In the genomic region with DNA sequence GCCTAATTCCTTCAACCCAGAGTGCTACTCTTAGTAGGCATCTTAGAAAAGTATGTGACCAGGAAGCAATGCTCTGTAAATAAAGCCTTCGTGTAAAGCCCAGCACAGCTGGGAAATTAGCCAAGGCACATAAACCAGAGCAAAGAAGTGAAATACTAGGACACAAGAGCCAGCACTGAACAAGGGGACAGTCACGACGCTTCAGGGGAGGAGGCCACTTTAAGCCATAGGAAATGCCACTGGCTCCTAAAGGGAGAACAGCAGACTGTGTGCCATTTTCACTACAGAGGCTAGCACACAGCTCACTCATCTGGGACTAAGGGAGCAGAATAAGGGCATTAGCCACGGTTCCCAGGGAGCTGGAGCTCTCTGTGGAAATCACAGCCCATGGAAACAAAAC, we compare ENCODE assay signal across 10 mouse cellular contexts. TPM values are rescaled to one million over a fixed set of nuclear protein-coding genes. Genes with fewer than 3 reads are reported as not detected.
DNase-seq lines count a peak whose midpoint lies in the region; ATAC-seq lines count a peak whose summit lies in the region.
"Had no signal": no experiment of that assay in that cellular context is flagged by ENCODE, and none has a peak within 500 bp of the region (broad histone marks: within the 10 kb centered on the region; RNA-seq: fewer than 3 reads in every experiment).

No protein-coding gene starts in this region.

- DNase-seq in forebrain, embryonic 14.5 days (ENCODE audit: low spot score): peak; percentile 30
- no peak for DNase-seq in liver, embryonic 11.5 days (ENCODE audit: low spot score)
- no peak for DNase-seq in layer of hippocampus, adult 11-12 months (ENCODE audit: low spot score)
- DNase-seq: right cerebral cortex, postnatal 25 days had no signal

- H3K27me3 ChIP-seq in forebrain, embryonic 14.5 days (replicated peaks; ENCODE audit: control insufficient read depth, insufficient read depth, low read length): no peaks in the 10 kb centered on the region
- no peaks in the 10 kb centered on the region for H3K27me3 ChIP-seq in forebrain, embryonic 16.5 days (replicated peaks; ENCODE audit: control insufficient read depth, insufficient read depth, low read length)
- H3K27me3 ChIP-seq in liver, embryonic 16.5 days (ENCODE audit: control insufficient read depth, insufficient read depth, low read depth, low read length): no peaks in the 10 kb centered on the region
- no peaks in the 10 kb centered on the region for H3K27me3 ChIP-seq in liver, embryonic 11.5 days (replicated peaks; ENCODE audit: control insufficient read depth, insufficient read depth, low read length)
- no peaks in the 10 kb centered on the region for H3K27me3 ChIP-seq in limb, embryonic 15.5 days
- no peaks in the 10 kb centered on the region for H3K27me3 ChIP-seq in neural tube, embryonic 13.5 days

- H3K36me3 ChIP-seq in forebrain, embryonic 14.5 days (ENCODE audit: control insufficient read depth, insufficient read depth, low read length): no peaks in the 10 kb centered on the region
- H3K36me3 ChIP-seq in forebrain, embryonic 16.5 days (ENCODE audit: control insufficient read depth, insufficient read depth): no peaks in the 10 kb centered on the region
- H3K36me3 ChIP-seq in liver, embryonic 16.5 days (ENCODE audit: control insufficient read depth, insufficient read depth): no peaks in the 10 kb centered on the region
- H3K36me3 ChIP-seq in liver, embryonic 11.5 days (ENCODE audit: control insufficient read depth, insufficient read depth, low read length): no peaks in the 10 kb centered on the region
- H3K36me3 ChIP-seq in limb, embryonic 15.5 days: no peaks in the 10 kb centered on the region
- H3K36me3 ChIP-seq in neural tube, embryonic 13.5 days: 0 out of 2 replicates have a peak, but pooled peaks cover 2% of the 10 kb centered on the region

- no peak for ATAC-seq in forebrain, embryonic 14.5 days
- ATAC-seq in forebrain, embryonic 16.5 days: no peak
- peak; percentile 72 for ATAC-seq in liver, embryonic 16.5 days (ENCODE audit: low read depth)
- ATAC-seq in liver, embryonic 11.5 days (replicated peaks; ENCODE audit: low FRiP score): no peak
- ATAC-seq in limb, embryonic 15.5 days (ENCODE audit: insufficient number of reproducible peaks, low FRiP score, low TSS enrichment, low read depth): no peak
- ATAC-seq in neural tube, embryonic 13.5 days (ENCODE audit: low read depth): peak; percentile 57; the same call in 1 of the 2 replicates
- no peak for ATAC-seq in CD4-positive, CD25-positive, alpha-beta regulatory T cell, adult 4 months
- ATAC-seq: activated CD4-positive, CD25-positive, alpha-beta regulatory T cell, adult 4 months had no signal

- 0 out of 2 replicates have a peak overlapping the region, but pooled peaks have one; percentile 15 for H3K27ac ChIP-seq in forebrain, embryonic 14.5 days (ENCODE audit: low read depth, low read length)
- H3K27ac ChIP-seq in forebrain, embryonic 16.5 days (ENCODE audit: low read length): no peak overlapping the region
- H3K27ac ChIP-seq in liver, embryonic 16.5 days (ENCODE audit: low read length): no peak overlapping the region
- no peak overlapping the region for H3K27ac ChIP-seq in liver, embryonic 11.5 days (ENCODE audit: low read depth, low read length)
- peak overlapping the region; percentile 8; the same call in 1 of the 2 replicates for H3K27ac ChIP-seq in limb, embryonic 15.5 days
- peak overlapping the region; percentile 73 for H3K27ac ChIP-seq in neural tube, embryonic 13.5 days (replicated peaks)

- no peak overlapping the region for H3K9ac ChIP-seq in forebrain, embryonic 14.5 days (ENCODE audit: low read length)
- H3K9ac ChIP-seq in forebrain, embryonic 16.5 days (replicated peaks; ENCODE audit: low read depth, low read length): no peak overlapping the region
- no peak overlapping the region for H3K9ac ChIP-seq in liver, embryonic 16.5 days (ENCODE audit: low read depth, low read length)
- no peak overlapping the region for H3K9ac ChIP-seq in liver, embryonic 11.5 days (ENCODE audit: low read depth, low read length)
- no peak overlapping the region for H3K9ac ChIP-seq in limb, embryonic 15.5 days
- no peak overlapping the region for H3K9ac ChIP-seq in neural tube, embryonic 13.5 days

- H3K4me1 ChIP-seq in forebrain, embryonic 14.5 days (ENCODE audit: control insufficient read depth, insufficient read depth, low read length): peaks cover 18% of the 10 kb centered on the region
- H3K4me1 ChIP-seq in forebrain, embryonic 16.5 days (replicated peaks; ENCODE audit: control insufficient read depth, insufficient read depth, low read length): peaks cover 45% of the 10 kb centered on the region
- H3K4me1 ChIP-seq in liver, embryonic 16.5 days (ENCODE audit: control insufficient read depth, low read depth, low read length): no peaks in the 10 kb centered on the region
- H3K4me1 ChIP-seq in liver, embryonic 11.5 days (replicated peaks; ENCODE audit: control insufficient read depth, insufficient read depth, low read length): no peaks in the 10 kb centered on the region
- H3K4me1 ChIP-seq in limb, embryonic 15.5 days: 0 out of 2 replicates have a peak, but pooled peaks cover 5% of the 10 kb centered on the region
- peaks cover 57% of the 10 kb centered on the region for H3K4me1 ChIP-seq in neural tube, embryonic 13.5 days (replicated peaks)

- no peak overlapping the region for H3K4me2 ChIP-seq in forebrain, embryonic 14.5 days (ENCODE audit: low read length)
- H3K4me2 ChIP-seq in forebrain, embryonic 16.5 days (ENCODE audit: low read length): no peak overlapping the region
- no peak overlapping the region for H3K4me2 ChIP-seq in liver, embryonic 16.5 days (ENCODE audit: low read depth, low read length)
- H3K4me2 ChIP-seq in liver, embryonic 11.5 days: no peak overlapping the region
- no peak overlapping the region for H3K4me2 ChIP-seq in limb, embryonic 15.5 days
- H3K4me2 ChIP-seq in neural tube, embryonic 13.5 days: no peak overlapping the region

- 62% methylated on average over 4 of the region's 4 CpGs for WGBS in forebrain, embryonic 14.5 days
- 46% methylated on average over 4 of the region's 4 CpGs for WGBS in forebrain, embryonic 16.5 days
- WGBS in liver, embryonic 16.5 days (ENCODE audit: insufficient replicate concordance): 51% methylated on average over 4 of the region's 4 CpGs
- WGBS in liver, embryonic 11.5 days: 79% methylated on average over 4 of the region's 4 CpGs
- WGBS in limb, embryonic 15.5 days: 50% methylated on average over 4 of the region's 4 CpGs
- WGBS in neural tube, embryonic 13.5 days: 20% methylated on average over 4 of the region's 4 CpGs

- H3K4me3 ChIP-seq in forebrain, embryonic 14.5 days (ENCODE audit: low read depth, low read length): no peak overlapping the region
- H3K4me3 ChIP-seq in forebrain, embryonic 16.5 days (replicated peaks; ENCODE audit: low read length): no peak overlapping the region
- no peak overlapping the region for H3K4me3 ChIP-seq in liver, embryonic 16.5 days (ENCODE audit: low read depth, low read length)
- no peak overlapping the region for H3K4me3 ChIP-seq in liver, embryonic 11.5 days (ENCODE audit: low read depth, low read length)
- H3K4me3 ChIP-seq in limb, embryonic 15.5 days: no peak overlapping the region
- H3K4me3 ChIP-seq in neural tube, embryonic 13.5 days: no peak overlapping the region

- H3K9me3 ChIP-seq in forebrain, embryonic 14.5 days (replicated peaks; ENCODE audit: control insufficient read depth, low read length): no peaks in the 10 kb centered on the region
- no peaks in the 10 kb centered on the region for H3K9me3 ChIP-seq in forebrain, embryonic 16.5 days (ENCODE audit: control insufficient read depth, low read length)
- no peaks in the 10 kb centered on the region for H3K9me3 ChIP-seq in liver, embryonic 16.5 days (replicated peaks; ENCODE audit: control insufficient read depth, low read length)
- no peaks in the 10 kb centered on the region for H3K9me3 ChIP-seq in liver, embryonic 11.5 days (ENCODE audit: control insufficient read depth, low read length)
- no peaks in the 10 kb centered on the region for H3K9me3 ChIP-seq in limb, embryonic 15.5 days
- no peaks in the 10 kb centered on the region for H3K9me3 ChIP-seq in neural tube, embryonic 13.5 days

RNA-seq across cellular contexts. Expression of a gene that starts 24.1 kb away (rescaled TPM):
- polyA plus RNA-seq in forebrain, embryonic 14.5 days (2014; fragmentation: Nextera tagmentation; extraction: Ambion mirVana): 15.2 and 20.5 TPM in 2 replicates
- 34.6 and 39.9 TPM in 2 replicates for polyA plus RNA-seq in forebrain, embryonic 16.5 days (2015; fragmentation: Nextera tagmentation; extraction: Ambion mirVana)
- 1.4 and 1.7 TPM in 2 replicates for polyA plus RNA-seq in liver, embryonic 16.5 days (2015; fragmentation: Nextera tagmentation; extraction: Ambion mirVana)
- 7.0 and 7.6 TPM in 2 replicates for polyA plus RNA-seq in liver, embryonic 11.5 days (2014; fragmentation: Nextera tagmentation; extraction: Ambion mirVana)
- 13.1 and 16.8 TPM in 2 replicates for polyA plus RNA-seq in limb, embryonic 15.5 days (2015; fragmentation: Nextera tagmentation; extraction: Ambion mirVana)
- polyA plus RNA-seq in neural tube, embryonic 13.5 days (2015; fragmentation: Nextera tagmentation; extraction: Ambion mirVana): 25.9 and 28.3 TPM in 2 replicates
- 1 to 10 TPM; 1.8 to 2.3 TPM for polyA plus RNA-seq in CD4-positive, CD25-positive, alpha-beta regulatory T cell, adult 4 months (2017; shearing (Covaris generic))

RNA-seq across cellular contexts. Expression of a gene that starts 44.9 kb away (rescaled TPM):
- 13.6 and 14.4 TPM in 2 replicates for polyA plus RNA-seq in forebrain, embryonic 14.5 days (2014; fragmentation: Nextera tagmentation; extraction: Ambion mirVana)
- polyA plus RNA-seq in forebrain, embryonic 16.5 days (2015; fragmentation: Nextera tagmentation; extraction: Ambion mirVana): 30.3 and 33.0 TPM in 2 replicates
- 21.2 and 26.3 TPM in 2 replicates for polyA plus RNA-seq in liver, embryonic 16.5 days (2015; fragmentation: Nextera tagmentation; extraction: Ambion mirVana)
- polyA plus RNA-seq in liver, embryonic 11.5 days (2014; fragmentation: Nextera tagmentation; extraction: Ambion mirVana): 18.2 and 20.1 TPM in 2 replicates
- polyA plus RNA-seq in limb, embryonic 15.5 days (2015; fragmentation: Nextera tagmentation; extraction: Ambion mirVana): 39.8 and 40.9 TPM in 2 replicates
- 32.7 and 35.1 TPM in 2 replicates for polyA plus RNA-seq in neural tube, embryonic 13.5 days (2015; fragmentation: Nextera tagmentation; extraction: Ambion mirVana)
- polyA plus RNA-seq in CD4-positive, CD25-positive, alpha-beta regulatory T cell, adult 4 months (2017; shearing (Covaris generic)): 10 to 100 TPM; 27.7 to 35.1 TPM

RNA-seq across cellular contexts. Expression of a gene that starts 50.1 kb away (rescaled TPM):
- 31.3 and 40.0 TPM in 2 replicates for polyA plus RNA-seq in forebrain, embryonic 14.5 days (2014; fragmentation: Nextera tagmentation; extraction: Ambion mirVana)
- 27.4 and 35.3 TPM in 2 replicates for polyA plus RNA-seq in forebrain, embryonic 16.5 days (2015; fragmentation: Nextera tagmentation; extraction: Ambion mirVana)
- 30.1 and 30.9 TPM in 2 replicates for polyA plus RNA-seq in liver, embryonic 16.5 days (2015; fragmentation: Nextera tagmentation; extraction: Ambion mirVana)
- 111 and 120 TPM in 2 replicates for polyA plus RNA-seq in liver, embryonic 11.5 days (2014; fragmentation: Nextera tagmentation; extraction: Ambion mirVana)
- polyA plus RNA-seq in limb, embryonic 15.5 days (2015; fragmentation: Nextera tagmentation; extraction: Ambion mirVana): 92.6 and 95.8 TPM in 2 replicates
- 29.6 and 32.2 TPM in 2 replicates for polyA plus RNA-seq in neural tube, embryonic 13.5 days (2015; fragmentation: Nextera tagmentation; extraction: Ambion mirVana)
- under 1 TPM; 0.32 to 0.95 TPM for polyA plus RNA-seq in CD4-positive, CD25-positive, alpha-beta regulatory T cell, adult 4 months (2017; shearing (Covaris generic))

RNA-seq across cellular contexts. Expression of a gene that starts 59.7 kb away (rescaled TPM):
- 17.0 and 20.3 TPM in 2 replicates for polyA plus RNA-seq in forebrain, embryonic 14.5 days (2014; fragmentation: Nextera tagmentation; extraction: Ambion mirVana)
- 16.5 and 23.3 TPM in 2 replicates for polyA plus RNA-seq in forebrain, embryonic 16.5 days (2015; fragmentation: Nextera tagmentation; extraction: Ambion mirVana)
- polyA plus RNA-seq in liver, embryonic 16.5 days (2015; fragmentation: Nextera tagmentation; extraction: Ambion mirVana): 8.0 and 9.9 TPM in 2 replicates
- polyA plus RNA-seq in liver, embryonic 11.5 days (2014; fragmentation: Nextera tagmentation; extraction: Ambion mirVana): 23.0 and 27.4 TPM in 2 replicates
- 24.5 and 29.0 TPM in 2 replicates for polyA plus RNA-seq in limb, embryonic 15.5 days (2015; fragmentation: Nextera tagmentation; extraction: Ambion mirVana)
- 16.7 and 20.5 TPM in 2 replicates for polyA plus RNA-seq in neural tube, embryonic 13.5 days (2015; fragmentation: Nextera tagmentation; extraction: Ambion mirVana)
- polyA plus RNA-seq in CD4-positive, CD25-positive, alpha-beta regulatory T cell, adult 4 months (2017; shearing (Covaris generic)): 1 to 10 TPM; 5.3 to 6.6 TPM

Comparison
In these comparisons a context has a peak if more than half of its experiments do, and no peak if none do; other contexts are left out.
1. ATAC-seq: peak in liver, embryonic 16.5 days (single experiment) and neural tube, embryonic 13.5 days (single experiment); none in forebrain, embryonic 14.5 days (single experiment), forebrain, embryonic 16.5 days (single experiment), liver, embryonic 11.5 days (single experiment), limb, embryonic 15.5 days (single experiment) and CD4-positive, CD25-positive, alpha-beta regulatory T cell, adult 4 months (single experiment).
2. H3K27ac ChIP-seq: peak in forebrain, embryonic 14.5 days (single experiment), limb, embryonic 15.5 days (single experiment) and neural tube, embryonic 13.5 days (single experiment); none in forebrain, embryonic 16.5 days (single experiment), liver, embryonic 16.5 days (single experiment) and liver, embryonic 11.5 days (single experiment).
3. RNA of a gene that starts 50.1 kb away (polyA plus RNA-seq): 111 to 120 TPM in liver, embryonic 11.5 days, 92.6 to 95.8 TPM in limb, embryonic 15.5 days, 31.3 to 40.0 TPM in forebrain, embryonic 14.5 days, 27.4 to 35.3 TPM in forebrain, embryonic 16.5 days, 30.1 to 30.9 TPM in liver, embryonic 16.5 days and 29.6 to 32.2 TPM in neural tube, embryonic 13.5 days; 0.32 to 0.95 TPM in CD4-positive, CD25-positive, alpha-beta regulatory T cell, adult 4 months; every median in the first group is over 10 times any median in the second.